Mouse (Mus musculus) heart, embryonic 10.5 days (tissue): Measurements from ENCODE around the gene Gal3st2. TPM values are rescaled to one million over a fixed set of nuclear protein-coding genes. Genes with fewer than 3 reads are reported as not detected.
"Not testable (repeated sequence)": the region's sequence is repeated elsewhere in the genome, so short reads cannot be mapped to it uniquely, and the experiment has no call there.

Experiments used
- DNase-seq: peaks from one replicate; pipeline ENCODE4 v3.0.0-alpha.2; 2017; ENCODE audit warnings: low spot score
- H3K27ac ChIP-seq: fragments of 300-500 bp; sonication (generic); 2 replicates; pipeline ENCODE4 v1.5.1; 2016; ENCODE audit warnings: mild to moderate bottlenecking
- H3K27me3 ChIP-seq: fragments of 300-500 bp; sonication (generic); 2 replicates; pipeline ENCODE4 v1.6.1; 2016; ENCODE audit warnings: mild to moderate bottlenecking; ENCODE audit not compliant: poor library complexity, insufficient read depth, severe bottlenecking
- H3K36me3 ChIP-seq: fragments of 300-500 bp; sonication (generic); 2 replicates; pipeline ENCODE4 v1.6.1; 2016; ENCODE audit warnings: mild to moderate bottlenecking, moderate library complexity
- H3K4me1 ChIP-seq: fragments of 300-500 bp; sonication (generic); 2 replicates; pipeline ENCODE4 v1.6.1; 2016; ENCODE audit warnings: mild to moderate bottlenecking
- H3K4me3 ChIP-seq: fragments of 300-500 bp; sonication (generic); 2 replicates; pipeline ENCODE4 v1.5.1; 2016; ENCODE audit warnings: mild to moderate bottlenecking, moderate library complexity
- H3K9me3 ChIP-seq: fragments of 300-500 bp; sonication (generic); 2 replicates; pipeline ENCODE4 v1.6.1; 2016; ENCODE audit warnings: mild to moderate bottlenecking, moderate library complexity
- WGBS: fragments of 180-500 bp; shearing (Covaris S2); methylation state at CpG from one replicate; pipeline ENCODE4 v1.1.7; 2016; 5-methylcytosine and 5-hydroxymethylcytosine counted together
- polyA plus RNA-seq: library from polyadenylated mRNA; unstranded; fragments of >200 nt; fragmentation: Nextera tagmentation; extraction: Ambion mirVana; gene quantifications from 2 replicates; pipeline ENCODE4 v1.2.1, GENCODE M21; 2016

Gal3st2 gene
- 0.10 TPM in 1 of 2 replicates, not detected in the other for polyA plus RNA-seq

GRCm38 (mm10) chr1:93861048-93861447 is at the start of gene Gal3st2:
Gene Gal3st2, plus strand, starts transcription at chr1:93861306.
- not testable (repeated sequence) for H3K36me3 ChIP-seq, H3K27me3 ChIP-seq, H3K27ac ChIP-seq, H3K4me1 ChIP-seq, DNase-seq, H3K4me3 ChIP-seq, H3K9me3 ChIP-seq
- whole genome bisulfite sequencing = 49% methylated on average over 2 of the region's 2 CpGs

GRCm38 (mm10) chr1:93811495-93812039 is 49.5 kb upstream of the Gal3st2 start:
- Histone ChIP-seq H3K36me3 (peaks cover 90% of the 10 kb centered on the region), H3K9me3 (no peaks in the 10 kb centered on the region), H3K4me3 (no peak overlapping the region), H3K27ac (no peak overlapping the region), H3K4me1 (no peaks in the 10 kb centered on the region), H3K27me3 (no peaks in the 10 kb centered on the region)
- DNase-seq = no peak
- WGBS = 86% methylated on average over 8 of the region's 8 CpGs

GRCm38 (mm10) chr1:93817823-93818532 is 43.1 kb upstream of the Gal3st2 start:
- Histone ChIP-seq H3K27me3 (no peaks in the 10 kb centered on the region), H3K4me1 (no peaks in the 10 kb centered on the region), H3K27ac (no peak overlapping the region), H3K4me3 (no peak overlapping the region), H3K9me3 (no peaks in the 10 kb centered on the region), H3K36me3 (peaks cover 91% of the 10 kb centered on the region)
- 92% methylated on average over 8 of the region's 8 CpGs for WGBS
- no peak for DNase-seq

GRCm38 (mm10) chr1:93818722-93819121 is 42.4 kb upstream of the Gal3st2 start:
- H3K27ac ChIP-seq = no peak overlapping the region
- no peak for DNase-seq
- H3K4me1 ChIP-seq = no peaks in the 10 kb centered on the region
- H3K27me3 ChIP-seq = no peaks in the 10 kb centered on the region
- H3K36me3 ChIP-seq = peaks cover 84% of the 10 kb centered on the region
- no peaks in the 10 kb centered on the region for H3K9me3 ChIP-seq
- 91% methylated on average over 7 of the region's 7 CpGs for WGBS
- no peak overlapping the region for H3K4me3 ChIP-seq

- no peak for DNase-seq
- H3K27me3 ChIP-seq = no peaks in the 10 kb centered on the region
- peaks cover 16% of the 10 kb centered on the region for H3K4me1 ChIP-seq
- no peak overlapping the region; the same call in 1 of the 2 replicates for H3K27ac ChIP-seq
- 82% methylated on average over 3 of the region's 3 CpGs for WGBS
- H3K9me3 ChIP-seq = no peaks in the 10 kb centered on the region
- no peak overlapping the region for H3K4me3 ChIP-seq
- peaks cover 32% of the 10 kb centered on the region for H3K36me3 ChIP-seq
These were observed 37.2 kb upstream of the Gal3st2 start for GRCm38 (mm10) chr1:93823796-93824495.

- H3K36me3 ChIP-seq = peaks cover 25% of the 10 kb centered on the region
- H3K4me3 ChIP-seq = peak within 1 kb of the TSS; percentile 69
- peaks cover 16% of the 10 kb centered on the region for H3K4me1 ChIP-seq
- DNase-seq = no peak
- H3K9me3 ChIP-seq = no peaks in the 10 kb centered on the region
- 9% methylated on average over 10 of the region's 10 CpGs for WGBS
- H3K27ac ChIP-seq = peak within 1 kb of the TSS; percentile 93
- no peaks in the 10 kb centered on the region for H3K27me3 ChIP-seq
These were observed 36.5 kb upstream of the Gal3st2 start, which contains the start of gene D2hgdh for GRCm38 (mm10) chr1:93824609-93825008. Gene D2hgdh, plus strand, starts transcription at chr1:93824909.

- peak; percentile 97 for DNase-seq
- peaks cover 19% of the 10 kb centered on the region for H3K36me3 ChIP-seq
- under 1% methylated on average over 30 of the region's 30 CpGs for WGBS
- H3K27me3 ChIP-seq = no peaks in the 10 kb centered on the region
- peaks cover 16% of the 10 kb centered on the region for H3K4me1 ChIP-seq
- H3K27ac ChIP-seq = peak overlapping the region; percentile 93
- peak overlapping the region; percentile 69 for H3K4me3 ChIP-seq
- H3K9me3 ChIP-seq = no peaks in the 10 kb centered on the region
These were observed 35.9 kb upstream of the Gal3st2 start for GRCm38 (mm10) chr1:93825105-93825674.

- Histone ChIP-seq H3K4me1 (peaks cover 16% of the 10 kb centered on the region), H3K4me3 (peak overlapping the region; percentile 69), H3K9me3 (no peaks in the 10 kb centered on the region), H3K36me3 (peaks cover 12% of the 10 kb centered on the region), H3K27me3 (no peaks in the 10 kb centered on the region), H3K27ac (peak overlapping the region; percentile 93)
- WGBS = 45% methylated on average over 27 of the region's 27 CpGs
- no peak for DNase-seq
These were observed 35.2 kb upstream of the Gal3st2 start for GRCm38 (mm10) chr1:93825771-93826539.

- DNase-seq = no peak
- H3K9me3 ChIP-seq = no peaks in the 10 kb centered on the region
- peaks cover 16% of the 10 kb centered on the region for H3K4me1 ChIP-seq
- H3K27me3 ChIP-seq = no peaks in the 10 kb centered on the region
- peak overlapping the region; percentile 69; the same call in 1 of the 2 replicates for H3K4me3 ChIP-seq
- WGBS = 91% methylated on average over 9 of the region's 9 CpGs
- peak overlapping the region; percentile 93; the same call in 1 of the 2 replicates for H3K27ac ChIP-seq
- peaks cover 7% of the 10 kb centered on the region for H3K36me3 ChIP-seq
These were observed 34.6 kb upstream of the Gal3st2 start for GRCm38 (mm10) chr1:93826540-93826835.

GRCm38 (mm10) chr1:93832754-93833360 is 28.2 kb upstream of the Gal3st2 start:
- H3K27ac ChIP-seq, H3K4me3 ChIP-seq, H3K9me3 ChIP-seq, DNase-seq, H3K4me1 ChIP-seq, H3K27me3 ChIP-seq: not testable (repeated sequence)
- 65% methylated on average over 3 of the region's 4 CpGs for WGBS
- H3K36me3 ChIP-seq = peaks cover 11% of the 10 kb centered on the region

- H3K9me3 ChIP-seq = no peaks in the 10 kb centered on the region
- peaks cover 12% of the 10 kb centered on the region for H3K36me3 ChIP-seq
- 87% methylated on average over 7 of the region's 7 CpGs for WGBS
- no peaks in the 10 kb centered on the region for H3K27me3 ChIP-seq
- 0 out of 2 replicates have a peak, but pooled peaks cover 3% of the 10 kb centered on the region for H3K4me1 ChIP-seq
- H3K27ac ChIP-seq = no peak overlapping the region
- DNase-seq = no peak
- H3K4me3 ChIP-seq = no peak overlapping the region
These were observed 26.4 kb upstream of the Gal3st2 start for GRCm38 (mm10) chr1:93834671-93835150.

GRCm38 (mm10) chr1:93835211-93835610 is 25.9 kb upstream of the Gal3st2 start:
- no peaks in the 10 kb centered on the region for H3K9me3 ChIP-seq
- DNase-seq = no peak
- no peaks in the 10 kb centered on the region for H3K27me3 ChIP-seq
- H3K36me3 ChIP-seq = peaks cover 12% of the 10 kb centered on the region
- 97% methylated on average over 4 of the region's 4 CpGs for WGBS
- H3K27ac ChIP-seq = no peak overlapping the region
- no peak overlapping the region for H3K4me3 ChIP-seq
- 0 out of 2 replicates have a peak, but pooled peaks cover 3% of the 10 kb centered on the region for H3K4me1 ChIP-seq
